Mouse (Mus musculus): ENCODE results near the gene Sumo1. TPM values are rescaled to one million over a fixed set of nuclear protein-coding genes. Genes with fewer than 3 reads are reported as not detected.
A peak's percentile ranks its signal among the peaks of the same experiment; 100 is the strongest.

Gene Sumo1
- polyA plus RNA-seq, 1 experiment: 32.2 TPM

GRCm38 (mm10) chr1:59684819-59685755 is 14.5 kb upstream of the Sumo1 start, which contains the start of gene Nop58:
Gene Nop58 (plus strand): TSS chr1:59684971.
- peak within 1 kb of the TSS; percentile 100 for H3K4me3 ChIP-seq (ENCODE audit: control insufficient read depth, low read depth, low read length)
- H3K27me3 ChIP-seq (ENCODE audit: control insufficient read depth, insufficient read depth, low read length): no peaks in the 10 kb centered on the region
- H3K27ac ChIP-seq (ENCODE audit: control insufficient read depth, insufficient read depth, low read depth, low read length): peak within 1 kb of the TSS; percentile 100
- no peaks in the 10 kb centered on the region; the same call in 1 of the 2 replicates for H3K36me3 ChIP-seq (ENCODE audit: control insufficient read depth, insufficient read depth, low read length)
- TF ChIP-seq CTCF (IDR thresholded peaks at IDR 0.05; ENCODE audit: control insufficient read depth, insufficient read depth, insufficient replicate concordance, low read depth, low read length) (no peak), POLR2A (IDR thresholded peaks at IDR 0.05; ENCODE audit: control insufficient read depth, low read depth, low read length) (peak; percentile 98)
- H3K4me1 ChIP-seq (ENCODE audit: control insufficient read depth, insufficient read depth, low read length): peaks cover 5% of the 10 kb centered on the region

- Histone ChIP-seq H3K4me1 (ENCODE audit: control insufficient read depth, insufficient read depth, low read length) (peaks cover 5% of the 10 kb centered on the region), H3K27me3 (ENCODE audit: control insufficient read depth, insufficient read depth, low read length) (no peaks in the 10 kb centered on the region), H3K36me3 (ENCODE audit: control insufficient read depth, insufficient read depth, low read length) (no peaks in the 10 kb centered on the region; the same call in 1 of the 2 replicates), H3K27ac (ENCODE audit: control insufficient read depth, insufficient read depth, low read depth, low read length) (peak overlapping the region; percentile 84), H3K4me3 (ENCODE audit: control insufficient read depth, low read depth, low read length) (peak overlapping the region; percentile 77)
- TF ChIP-seq CTCF (IDR thresholded peaks at IDR 0.05; ENCODE audit: control insufficient read depth, insufficient read depth, insufficient replicate concordance, low read depth, low read length): no peak
- TF ChIP-seq POLR2A (IDR thresholded peaks at IDR 0.05; ENCODE audit: control insufficient read depth, low read depth, low read length): no peak
Observed at GRCm38 (mm10) chr1:59683926-59684818, 13.5 kb upstream of the Sumo1 start.

GRCm38 (mm10) chr1:59673661-59674060 is 3.0 kb upstream of the Sumo1 start:
- no peak overlapping the region for H3K4me3 ChIP-seq (ENCODE audit: control insufficient read depth, low read depth, low read length)
- H3K27ac ChIP-seq (ENCODE audit: control insufficient read depth, insufficient read depth, low read depth, low read length): no peak overlapping the region
- no peaks in the 10 kb centered on the region for H3K27me3 ChIP-seq (ENCODE audit: control insufficient read depth, insufficient read depth, low read length)
- no peaks in the 10 kb centered on the region for H3K36me3 ChIP-seq (ENCODE audit: control insufficient read depth, insufficient read depth, low read length)
- 0 out of 2 replicates have a peak, but pooled peaks cover under 1% of the 10 kb centered on the region for H3K4me1 ChIP-seq (ENCODE audit: control insufficient read depth, insufficient read depth, low read length)
- TF ChIP-seq CTCF (IDR thresholded peaks at IDR 0.05; ENCODE audit: control insufficient read depth, insufficient read depth, insufficient replicate concordance, low read depth, low read length) (no peak), POLR2A (IDR thresholded peaks at IDR 0.05; ENCODE audit: control insufficient read depth, low read depth, low read length) (no peak)

GRCm38 (mm10) chr1:59669962-59670630 is 538 bp downstream of the Sumo1 start:
- H3K4me1 ChIP-seq (ENCODE audit: control insufficient read depth, insufficient read depth, low read length): peaks cover 3% of the 10 kb centered on the region
- TF ChIP-seq POLR2A (IDR thresholded peaks at IDR 0.05; ENCODE audit: control insufficient read depth, low read depth, low read length): no peak; the same call in 1 of the 2 replicates
- TF ChIP-seq CTCF (IDR thresholded peaks at IDR 0.05; ENCODE audit: control insufficient read depth, insufficient read depth, insufficient replicate concordance, low read depth, low read length): no peak
- H3K4me3 ChIP-seq (ENCODE audit: control insufficient read depth, low read depth, low read length): peak overlapping the region; percentile 99
- no peaks in the 10 kb centered on the region for H3K36me3 ChIP-seq (ENCODE audit: control insufficient read depth, insufficient read depth, low read length)
- H3K27me3 ChIP-seq (ENCODE audit: control insufficient read depth, insufficient read depth, low read length): no peaks in the 10 kb centered on the region
- peak overlapping the region; percentile 96 for H3K27ac ChIP-seq (ENCODE audit: control insufficient read depth, insufficient read depth, low read depth, low read length)

GRCm38 (mm10) chr1:59668871-59669270 is 1.8 kb downstream of the Sumo1 start:
- peaks cover 3% of the 10 kb centered on the region for H3K4me1 ChIP-seq (ENCODE audit: control insufficient read depth, insufficient read depth, low read length)
- TF ChIP-seq CTCF (IDR thresholded peaks at IDR 0.05; ENCODE audit: control insufficient read depth, insufficient read depth, insufficient replicate concordance, low read depth, low read length) (no peak), POLR2A (IDR thresholded peaks at IDR 0.05; ENCODE audit: control insufficient read depth, low read depth, low read length) (no peak)
- no peaks in the 10 kb centered on the region for H3K36me3 ChIP-seq (ENCODE audit: control insufficient read depth, insufficient read depth, low read length)
- H3K27ac ChIP-seq (ENCODE audit: control insufficient read depth, insufficient read depth, low read depth, low read length): no peak overlapping the region
- H3K4me3 ChIP-seq (ENCODE audit: control insufficient read depth, low read depth, low read length): peak overlapping the region; percentile 36; the same call in 1 of the 2 replicates
- H3K27me3 ChIP-seq (ENCODE audit: control insufficient read depth, insufficient read depth, low read length): no peaks in the 10 kb centered on the region

GRCm38 (mm10) chr1:59663456-59664135 is 7.0 kb downstream of the Sumo1 start:
- Histone ChIP-seq H3K27me3 (ENCODE audit: control insufficient read depth, insufficient read depth, low read length) (no peaks in the 10 kb centered on the region), H3K4me3 (ENCODE audit: control insufficient read depth, low read depth, low read length) (no peak overlapping the region), H3K4me1 (ENCODE audit: control insufficient read depth, insufficient read depth, low read length) (peaks cover 2% of the 10 kb centered on the region), H3K36me3 (ENCODE audit: control insufficient read depth, insufficient read depth, low read length) (no peaks in the 10 kb centered on the region), H3K27ac (ENCODE audit: control insufficient read depth, insufficient read depth, low read depth, low read length) (no peak overlapping the region)
- TF ChIP-seq POLR2A (IDR thresholded peaks at IDR 0.05; ENCODE audit: control insufficient read depth, low read depth, low read length): no peak
- no peak for TF ChIP-seq CTCF (IDR thresholded peaks at IDR 0.05; ENCODE audit: control insufficient read depth, insufficient read depth, insufficient replicate concordance, low read depth, low read length)

Data from testis, adult 2 months (tissue).